Mouse (Mus musculus) left cerebral cortex, adult 11 months (tissue): ENCODE results near the gene Eif2b3.

Source experiments
- DNase-seq: peaks from one replicate; pipeline ENCODE4 v3.0.0; 2022; ENCODE audit warnings: low spot score

Gene Eif2b3

DNA sequence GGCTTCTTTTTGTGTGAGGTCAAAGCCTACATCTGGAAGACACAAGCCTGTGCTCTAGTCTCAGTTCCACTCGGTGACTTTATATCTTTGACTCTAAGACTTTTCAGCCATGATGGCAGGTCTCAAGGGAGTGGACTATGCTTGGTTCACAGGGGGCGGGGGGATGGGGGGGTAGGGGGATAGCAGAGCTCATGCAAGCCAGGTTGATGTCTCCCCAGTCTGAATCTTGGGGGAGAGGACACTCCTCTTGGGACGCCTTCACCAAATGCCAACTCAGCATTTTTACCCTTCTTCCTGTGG lies 105.0 kb downstream of the Eif2b3 start:
- DNase-seq: no peak

DNA sequence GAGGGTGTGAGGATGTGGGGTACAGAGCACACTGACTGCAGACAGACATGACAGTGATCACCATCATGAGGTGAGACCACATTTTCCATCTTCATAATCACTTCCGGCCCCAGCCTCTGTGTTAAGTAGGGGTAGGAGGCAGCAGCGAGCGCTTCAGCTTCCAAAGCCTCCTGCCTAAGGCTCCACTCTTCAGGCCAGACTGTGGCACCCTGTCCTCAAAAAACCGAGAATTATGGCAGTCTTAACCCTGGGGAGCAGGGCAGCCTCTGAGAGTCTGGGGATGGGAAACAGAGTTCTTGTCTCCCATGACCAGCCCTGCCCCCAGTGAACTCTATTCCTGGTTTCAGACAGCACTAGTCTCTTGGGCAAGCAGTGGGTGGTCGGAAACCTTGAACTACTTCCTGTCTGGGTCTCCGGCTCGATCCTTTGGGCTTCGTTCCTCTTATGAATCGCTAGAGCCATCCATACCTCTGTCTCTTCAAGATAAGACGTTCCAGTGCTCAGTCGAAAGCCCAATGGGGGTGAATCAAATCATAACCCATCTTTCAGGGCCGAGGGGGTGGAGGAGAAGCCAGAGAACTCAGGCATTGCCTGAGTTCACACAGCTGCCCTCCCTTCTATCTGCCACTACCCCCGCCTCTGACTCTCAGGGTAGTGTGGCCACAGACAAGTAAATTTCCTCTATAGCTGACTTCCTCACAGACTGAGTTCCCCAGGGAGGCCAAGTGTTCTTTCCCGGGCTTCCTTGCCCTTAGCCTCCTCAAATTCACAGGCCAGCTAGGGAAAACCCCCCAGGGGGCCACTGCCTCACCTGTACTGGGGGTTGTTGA lies 105.5 kb downstream of the Eif2b3 start:
- no peak for DNase-seq

DNA sequence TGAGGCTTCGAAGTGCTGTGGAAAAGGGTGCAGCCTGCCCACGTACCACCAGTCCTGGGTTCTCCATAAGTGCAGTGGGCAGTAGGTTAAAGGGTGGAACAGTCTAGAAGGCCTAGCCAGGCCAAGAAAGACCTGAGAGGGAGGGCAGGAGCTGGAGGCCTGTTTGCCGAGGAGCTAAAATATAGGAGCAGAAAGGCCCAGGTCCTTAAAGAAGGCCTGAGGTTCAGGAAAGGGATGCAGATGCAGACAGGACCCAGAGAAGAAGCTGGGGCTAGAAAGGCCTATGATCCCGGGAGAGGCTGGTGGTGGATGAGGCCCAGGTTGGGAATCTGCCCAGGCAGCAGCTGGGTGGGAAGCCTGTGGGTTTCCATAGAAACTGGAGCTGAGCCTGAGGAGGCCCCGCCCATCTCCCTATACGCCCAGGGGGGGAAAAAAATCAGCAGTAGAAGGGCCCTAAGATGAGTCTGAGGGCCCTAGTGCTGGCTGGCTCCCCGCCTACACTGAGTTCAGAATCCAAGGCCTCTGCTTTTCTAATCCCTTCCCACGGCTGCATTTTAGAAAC lies 106.2 kb downstream of the Eif2b3 start, which contains the start of gene Btbd19:
Gene Btbd19, minus strand, starts transcription at position 378 of the 562 bp plus-strand sequence.
- peak; percentile 68 for DNase-seq

DNA sequence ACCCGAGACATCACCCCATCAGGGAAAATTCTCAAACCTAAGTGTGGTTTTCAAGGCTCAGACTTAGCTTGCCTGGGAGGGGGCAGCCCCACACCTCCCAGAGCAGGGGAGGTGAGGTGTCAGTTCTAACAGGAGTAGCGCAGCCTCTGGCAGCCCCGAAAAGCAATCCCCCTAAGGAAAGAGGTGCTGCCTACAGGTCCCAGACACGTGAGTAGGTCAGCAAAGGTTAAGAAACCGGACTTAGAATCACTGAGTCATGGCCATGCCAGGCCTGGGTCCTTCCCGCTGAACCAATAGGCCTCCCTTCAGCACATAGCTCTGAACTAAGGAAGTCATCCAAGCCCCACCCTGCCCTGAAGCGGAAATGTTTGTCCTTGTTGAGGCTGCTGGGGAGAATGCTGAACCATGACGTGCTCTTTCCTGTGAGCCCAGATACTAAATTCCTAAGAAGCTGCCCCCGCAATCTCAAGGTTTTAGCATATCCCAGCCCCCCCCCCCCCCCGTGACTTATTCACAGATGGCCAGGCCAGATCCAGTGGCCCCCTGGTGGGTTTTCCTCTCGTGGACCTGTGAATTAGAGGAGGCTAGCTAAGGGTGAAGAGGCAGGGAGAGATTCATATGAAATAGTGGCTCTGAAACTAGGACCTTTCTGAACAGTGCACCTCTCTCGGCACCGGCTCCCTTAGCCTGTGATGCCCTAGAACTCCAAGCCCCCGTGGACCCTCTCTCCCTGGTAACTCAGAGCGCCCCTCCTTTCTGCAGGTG lies 106.9 kb downstream of the Eif2b3 start:
- DNase-seq: peak; percentile 47

DNA sequence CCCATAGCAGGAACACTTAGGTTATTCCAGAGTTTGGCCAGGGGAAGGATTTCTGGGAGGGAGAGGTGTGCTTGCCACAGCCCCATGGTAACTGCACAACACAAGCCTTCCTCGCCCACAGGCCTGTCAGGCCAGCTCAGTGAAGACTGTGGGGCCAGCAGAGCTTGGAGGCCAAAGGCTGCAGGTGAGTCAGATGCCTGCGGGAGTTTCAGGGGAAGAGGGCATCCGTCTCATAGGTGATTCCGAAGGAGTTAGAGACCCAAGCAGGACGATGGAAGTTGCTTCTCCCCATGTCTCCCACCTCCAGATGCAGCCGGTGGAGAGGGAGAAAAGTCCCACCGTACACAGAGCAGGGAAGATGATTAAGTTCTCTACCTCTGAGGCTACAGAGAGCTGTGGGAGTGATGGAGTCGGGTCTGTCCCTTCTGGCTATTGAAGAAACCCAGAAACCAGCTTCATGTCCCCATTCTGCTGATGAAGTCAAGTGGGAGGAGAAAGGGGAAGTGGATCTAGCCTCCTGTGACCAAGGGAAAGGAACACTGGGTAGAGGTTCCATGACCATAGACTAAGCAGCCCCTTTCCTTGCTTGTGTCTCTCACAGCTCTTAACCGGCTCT lies 107.6 kb downstream of the Eif2b3 start, which contains the start of gene Tctex1d4:
Gene Tctex1d4, plus strand, starts transcription at position 120 of the 616 bp plus-strand sequence.
- DNase-seq: no peak

DNA sequence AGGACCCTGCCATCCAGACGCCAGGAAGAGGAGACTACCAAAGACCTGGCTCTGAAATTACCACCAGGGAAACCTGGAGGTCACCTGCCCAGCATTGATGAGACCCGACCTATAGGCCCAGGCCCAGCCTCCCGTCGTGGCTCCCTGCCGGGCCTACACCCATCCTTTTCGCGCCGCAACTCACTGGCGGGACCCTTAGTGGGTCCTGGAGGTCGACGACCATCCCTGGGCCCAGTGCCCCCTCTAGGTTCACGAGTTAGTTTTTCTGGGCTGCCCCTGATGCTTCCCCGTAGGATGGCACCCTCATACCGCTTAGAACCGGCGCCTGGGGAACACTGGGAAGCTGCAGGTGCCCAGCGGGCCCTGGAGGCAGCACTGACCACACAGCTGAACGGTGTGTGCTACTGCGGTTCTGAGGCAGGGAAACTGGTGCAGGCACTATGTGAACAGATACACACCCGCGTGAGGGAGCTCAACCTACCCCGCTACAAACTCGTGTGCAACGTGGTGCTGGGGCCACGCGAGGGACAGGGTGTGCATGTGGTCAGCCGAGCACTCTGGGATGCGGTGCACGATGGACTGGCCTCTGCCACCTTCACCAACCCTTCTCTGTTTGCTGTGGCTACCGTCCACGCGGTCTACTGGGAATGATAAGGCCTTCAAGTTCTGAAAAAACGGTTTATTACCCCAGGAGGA lies 108.9 kb downstream of the Eif2b3 start:
- DNase-seq: no peak

DNA sequence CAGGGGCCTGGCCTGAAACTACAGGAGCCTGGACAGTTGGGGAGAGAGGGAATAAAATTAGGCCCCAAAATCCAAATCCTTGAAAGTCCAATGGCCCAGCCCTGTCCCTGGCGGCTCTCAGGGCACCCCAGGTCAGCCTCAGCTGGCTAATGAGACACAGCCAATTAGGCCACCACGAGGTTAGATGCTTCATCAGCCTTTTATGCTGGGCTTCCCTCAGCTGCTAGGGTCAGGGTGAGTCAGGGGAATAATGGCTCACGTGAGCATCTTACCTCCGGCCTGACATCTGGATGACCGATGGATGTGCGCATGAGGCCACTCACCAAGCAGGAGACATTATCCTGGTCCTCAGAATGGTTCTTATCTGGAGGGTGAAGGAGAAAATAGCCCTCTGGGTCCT lies 111.6 kb downstream of the Eif2b3 start:
- DNase-seq: no peak

DNA sequence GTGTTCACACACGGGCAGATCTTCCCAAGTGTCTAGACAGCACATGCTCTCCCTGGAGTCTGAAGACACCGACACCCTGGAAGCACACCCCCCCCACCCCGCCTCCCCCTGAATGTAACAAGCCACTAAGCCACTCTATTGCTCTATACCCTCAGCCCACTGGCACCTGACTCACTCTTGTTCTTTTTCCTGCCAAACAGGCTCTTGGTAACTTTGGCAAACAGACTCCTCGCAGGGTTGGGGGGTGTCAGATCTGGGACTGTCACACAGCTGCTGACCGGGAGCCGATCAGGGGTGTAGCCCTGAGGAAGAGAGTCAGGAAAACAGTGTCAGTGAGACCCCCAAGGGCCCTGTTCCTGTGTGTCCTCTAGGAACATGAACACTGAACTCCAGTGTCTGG lies 112.0 kb downstream of the Eif2b3 start:
- DNase-seq: no peak

DNA sequence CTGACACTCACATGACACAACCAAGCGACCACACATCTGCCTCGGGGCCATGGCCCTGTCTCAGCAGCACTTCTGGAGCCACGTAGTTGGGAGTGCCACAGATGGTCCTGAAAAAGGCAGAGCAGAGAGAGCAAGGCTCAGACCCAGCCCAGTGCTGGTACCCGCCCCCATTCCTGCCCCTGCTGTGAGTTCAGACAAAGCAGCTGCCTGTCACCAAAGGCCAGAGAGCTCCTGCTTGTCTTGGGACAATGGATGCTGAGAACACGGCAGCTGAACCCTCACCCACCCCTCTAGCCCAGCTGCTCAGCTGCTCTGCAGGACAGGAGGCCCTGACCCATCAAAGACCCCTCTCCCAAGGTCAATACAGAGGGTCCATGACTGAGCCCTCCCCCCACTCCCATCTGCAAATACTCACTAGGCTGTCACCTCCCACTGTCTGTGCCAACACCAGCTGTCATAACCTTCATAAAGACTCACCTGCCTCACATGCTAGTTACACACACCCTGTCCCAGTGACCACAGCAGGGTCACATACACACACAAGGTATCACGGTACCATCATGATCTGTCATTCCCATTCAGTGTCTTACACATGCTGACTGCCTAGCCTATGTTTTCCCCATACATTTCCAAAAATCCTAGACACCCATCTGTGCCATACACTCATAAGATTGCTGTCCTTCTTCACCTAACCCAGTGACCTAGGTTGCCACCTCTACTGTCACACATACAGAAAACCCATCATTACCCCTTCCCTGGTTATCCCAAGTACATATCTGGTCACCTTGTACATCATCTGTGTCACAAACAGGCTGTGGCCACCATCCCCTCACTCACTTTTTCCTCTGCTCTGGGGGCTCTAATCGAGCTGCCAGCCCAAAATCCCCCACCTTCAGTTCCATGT lies 112.9 kb downstream of the Eif2b3 start:
- DNase-seq: no peak

DNA sequence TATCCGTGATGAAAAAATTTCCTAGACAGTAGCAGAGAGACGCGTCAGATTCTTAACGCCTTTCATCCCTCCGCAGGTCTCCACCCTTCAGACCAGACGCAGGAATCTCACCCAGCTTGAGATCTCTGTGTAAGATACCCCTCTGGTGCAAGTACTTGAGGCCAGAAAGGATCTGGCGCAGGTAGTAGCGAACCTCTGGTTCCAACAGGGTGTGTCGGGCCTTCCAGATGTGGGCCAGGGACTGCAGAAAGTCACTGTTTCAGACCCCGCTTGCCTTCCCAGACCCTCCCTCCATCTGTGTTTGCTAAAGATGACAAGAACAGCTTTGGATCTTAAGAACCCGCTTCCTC lies 113.6 kb downstream of the Eif2b3 start:
- no peak for DNase-seq

DNA sequence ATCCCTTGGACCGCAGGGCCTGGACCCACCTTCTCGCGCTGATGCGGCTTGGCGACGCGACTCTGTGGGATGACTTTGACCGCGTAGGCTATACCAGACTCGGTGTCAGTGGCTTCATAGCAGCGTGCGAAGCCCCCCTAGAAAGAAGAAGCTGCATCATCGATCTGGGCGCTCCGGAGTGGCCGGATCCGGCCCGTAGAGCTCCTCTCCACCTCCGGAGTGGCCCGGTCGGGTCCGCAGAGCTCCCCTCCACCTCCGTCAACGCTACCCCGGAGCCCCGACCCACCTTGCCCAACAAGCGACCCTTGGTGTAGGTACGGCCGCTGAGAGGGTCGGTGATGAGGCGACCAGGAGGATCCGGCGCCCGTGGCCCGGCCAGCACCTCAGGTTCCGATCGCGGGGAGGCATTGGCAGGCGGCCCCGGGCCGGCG lies 114.2 kb downstream of the Eif2b3 start:
- DNase-seq: no peak

DNA sequence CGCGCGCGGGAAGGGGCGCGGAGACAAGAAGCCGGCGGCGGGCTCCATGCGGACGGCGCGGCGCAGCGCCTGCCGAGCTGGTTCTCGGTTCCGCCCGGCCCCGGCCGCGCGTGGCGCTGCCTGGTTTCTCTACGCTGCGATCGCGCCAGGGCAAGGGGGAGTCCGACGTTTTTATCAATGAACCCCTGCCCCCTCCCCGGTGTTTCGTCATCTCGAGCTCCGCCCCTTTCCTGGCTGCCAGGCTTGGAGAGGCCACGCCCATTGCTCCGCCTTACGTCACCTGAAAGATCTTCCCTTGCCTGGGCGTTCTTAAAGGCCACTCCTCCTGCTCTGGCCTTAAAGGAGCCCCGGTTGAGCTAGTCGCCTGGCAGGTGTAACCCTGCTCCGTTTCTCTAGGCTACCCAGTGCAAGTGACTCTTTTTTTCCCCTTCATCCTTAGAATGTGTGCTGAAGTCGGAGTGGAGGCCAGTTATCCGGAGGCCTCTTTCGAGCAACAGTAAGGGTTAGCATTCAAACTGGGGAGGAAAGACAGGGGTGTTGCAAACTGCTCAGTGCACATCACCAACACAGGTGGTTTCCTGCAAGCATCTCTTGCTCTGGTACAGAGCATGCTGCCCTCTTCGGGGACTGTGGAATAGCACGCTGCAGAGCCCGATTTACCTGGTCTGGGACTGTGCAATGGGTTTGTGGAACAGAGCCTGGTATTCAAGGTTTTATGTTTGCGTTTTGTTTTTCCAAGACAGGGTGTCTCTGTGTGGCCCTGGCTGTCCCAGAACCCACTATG lies 114.8 kb downstream of the Eif2b3 start, which contains the start of gene Plk3:
Gene Plk3, minus strand, starts transcription at position 147 of the 784 bp plus-strand sequence.
- DNase-seq: peak; percentile 95

DNA sequence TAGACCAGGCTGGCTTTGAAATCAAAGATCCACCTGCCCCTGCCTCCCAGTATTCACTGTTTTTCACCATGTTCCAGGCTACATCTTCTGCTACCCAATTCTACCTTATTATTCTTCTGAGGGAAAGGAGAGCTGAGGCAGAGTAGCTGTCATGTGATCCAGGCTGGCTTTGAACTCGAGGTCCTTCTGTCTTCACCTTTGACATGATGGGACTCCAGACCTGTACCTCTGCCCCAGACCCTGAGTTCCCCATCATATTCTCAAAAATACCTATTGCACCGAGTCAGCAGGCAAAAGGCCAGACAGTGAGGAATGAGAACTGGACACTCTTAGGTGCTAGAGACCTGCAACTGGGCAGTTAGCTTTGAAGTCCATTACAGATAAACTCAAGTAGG lies 115.4 kb downstream of the Eif2b3 start:
- DNase-seq: no peak

DNA sequence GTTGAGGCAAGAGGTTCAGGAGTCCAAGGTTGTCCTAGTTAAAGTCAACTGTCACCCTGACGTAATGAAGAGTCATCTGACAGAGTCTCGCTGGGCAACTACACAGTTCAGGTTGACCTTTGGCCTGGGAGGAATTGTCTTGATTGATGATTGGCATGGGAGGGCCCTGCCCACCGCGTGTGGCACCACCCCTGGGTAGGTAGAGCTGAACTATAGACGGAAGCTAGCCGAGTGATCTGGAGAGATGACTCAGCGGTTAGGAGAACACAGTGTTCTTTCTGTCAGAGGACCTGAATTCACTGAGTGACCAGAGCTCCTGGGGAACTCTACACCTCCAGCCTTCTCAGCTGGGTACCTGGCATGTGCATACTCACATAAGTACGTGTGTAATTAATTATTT lies 116.8 kb downstream of the Eif2b3 start:
- DNase-seq: no peak
